ENCODE assay signal across 14 mouse cellular contexts in the genomic region with DNA sequence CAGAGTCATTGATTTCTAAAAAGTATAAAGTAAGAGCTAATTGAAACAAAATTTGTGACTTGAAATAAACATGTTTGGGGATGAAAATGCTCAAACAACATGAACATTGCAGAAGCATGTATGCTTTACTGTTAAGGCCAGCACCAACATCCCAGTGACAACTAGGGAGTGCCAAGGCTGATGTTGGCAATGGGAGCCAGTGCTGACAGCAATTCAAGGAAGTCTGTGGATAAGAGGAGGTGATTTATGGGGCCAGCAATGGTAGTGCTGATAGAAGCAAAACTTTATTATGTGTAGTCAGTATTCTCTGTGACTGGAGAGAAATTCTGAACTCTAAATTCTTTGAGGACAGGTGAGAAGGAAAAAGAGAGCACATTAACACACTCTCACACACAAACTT.
"Had no signal": no experiment of that assay in that cellular context is flagged by ENCODE, and none has a peak within 500 bp of the region (broad histone marks: within the 10 kb centered on the region; RNA-seq: fewer than 3 reads in every experiment).

No protein-coding gene starts in this region.

- ATAC-seq: midbrain, embryonic 15.5 days had no signal

- H3K9ac ChIP-seq: liver, embryonic 13.5 days; midbrain, embryonic 12.5 days; midbrain, embryonic 15.5 days had no signal

- H3K27me3 ChIP-seq: liver, embryonic 13.5 days; midbrain, embryonic 12.5 days; midbrain, embryonic 15.5 days had no signal

- H3K9me3 ChIP-seq: liver, embryonic 13.5 days; midbrain, embryonic 12.5 days; midbrain, embryonic 15.5 days had no signal

- H3K4me3 ChIP-seq: left cerebral cortex, adult 2 months; liver, embryonic 13.5 days; midbrain, embryonic 12.5 days; midbrain, embryonic 15.5 days had no signal

- DNase-seq: kidney, adult 18-20 months; kidney, adult 9 months; kidney, postnatal 10 days; kidney, postnatal 36 days; layer of hippocampus, postnatal 36 days; liver, embryonic 13.5 days; lung, adult 2 months; lung, postnatal 14 days; lung, postnatal 4 days; right cerebral cortex, postnatal 4 days; thymus, postnatal 36 days had no signal

- H3K4me2 ChIP-seq: liver, embryonic 13.5 days; midbrain, embryonic 12.5 days; midbrain, embryonic 15.5 days had no signal

- H3K36me3 ChIP-seq: liver, embryonic 13.5 days; midbrain, embryonic 12.5 days; midbrain, embryonic 15.5 days had no signal

- H3K27ac ChIP-seq: left cerebral cortex, adult 2 months; liver, embryonic 13.5 days; midbrain, embryonic 12.5 days; midbrain, embryonic 15.5 days had no signal

- H3K4me1 ChIP-seq: liver, embryonic 13.5 days; midbrain, embryonic 12.5 days; midbrain, embryonic 15.5 days had no signal
